Mouse (Mus musculus): ENCODE data around the gene Gm45618. TPM values are rescaled to one million over a fixed set of nuclear protein-coding genes. Genes with fewer than 3 reads are reported as not detected.

The Gm45618 gene
- polyA plus RNA-seq, 1 experiment from 2014 or later, result not detected

DNA sequence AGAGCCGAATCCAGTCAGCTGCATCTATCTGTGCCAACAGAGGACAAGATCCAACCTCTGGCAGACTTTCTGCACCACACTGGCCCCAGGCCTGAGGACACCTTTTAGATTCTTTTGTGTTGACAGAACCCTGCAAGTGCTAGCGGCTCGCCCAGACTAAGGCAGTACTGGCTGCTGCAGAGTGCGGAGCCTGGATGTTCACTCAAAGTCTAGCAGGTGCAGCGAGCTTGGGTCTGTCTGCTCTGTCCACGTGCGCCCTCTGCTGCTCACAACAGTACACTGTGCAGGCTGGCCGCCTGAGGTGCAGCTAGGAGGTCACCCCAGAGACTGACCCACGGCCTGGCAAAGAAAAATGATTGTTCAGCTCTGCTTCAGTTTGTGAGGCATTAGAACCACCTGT, 22.8 kb downstream of the Gm45618 start:
- H3K36me3 ChIP-seq (ENCODE audit: control insufficient read depth, insufficient read depth, low read length), result no peaks in the 10 kb centered on the region
- no peak overlapping the region for H3K9ac ChIP-seq (ENCODE audit: low read depth, low read length)
- ATAC-seq (ENCODE audit: low FRiP score) (peak; percentile 52), DNase-seq (ENCODE audit: low spot score) (peak; percentile 87)
- H3K4me3 ChIP-seq (ENCODE audit: low read depth, low read length), result no peak overlapping the region
- no peaks in the 10 kb centered on the region for H3K9me3 ChIP-seq (ENCODE audit: control insufficient read depth, low read length)
- no peak overlapping the region for H3K27ac ChIP-seq (ENCODE audit: low read depth, low read length)
- H3K4me2 ChIP-seq (replicated peaks; ENCODE audit: low read depth, low read length), result no peak overlapping the region
- WGBS, result 9% methylated on average over 9 of the region's 9 CpGs
- H3K4me1 ChIP-seq (replicated peaks; ENCODE audit: control insufficient read depth, insufficient read depth, low read length), result peaks cover 7% of the 10 kb centered on the region; the same call in 1 of the 2 replicates
- H3K27me3 ChIP-seq (ENCODE audit: control insufficient read depth, insufficient read depth, low read length), result peaks cover 18% of the 10 kb centered on the region; the same call in 1 of the 2 replicates

DNA sequence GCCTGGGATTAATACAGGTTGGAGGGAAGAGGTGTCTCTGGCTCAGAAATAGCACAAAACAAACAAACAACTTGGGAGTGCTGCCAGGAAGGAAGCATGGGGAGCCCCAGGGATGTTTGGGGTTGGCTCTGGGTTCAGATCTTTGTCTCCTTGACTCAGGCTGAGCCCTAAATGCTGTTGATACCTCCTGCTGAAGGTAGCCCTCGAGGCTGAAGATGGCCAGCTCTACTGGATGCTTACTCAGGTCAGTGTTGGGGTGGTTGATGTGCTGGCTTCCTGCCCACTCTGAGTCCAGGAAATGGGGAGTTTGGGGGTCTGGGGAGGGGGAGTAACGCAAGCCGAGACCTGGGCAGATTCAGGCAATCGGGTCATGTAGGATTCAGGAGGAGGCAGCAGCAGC, 23.8 kb downstream of the Gm45618 start:
- Histone ChIP-seq H3K27ac (ENCODE audit: low read depth, low read length) (no peak overlapping the region), H3K4me3 (ENCODE audit: low read depth, low read length) (no peak overlapping the region), H3K9ac (ENCODE audit: low read depth, low read length) (no peak overlapping the region), H3K36me3 (ENCODE audit: control insufficient read depth, insufficient read depth, low read length) (no peaks in the 10 kb centered on the region), H3K27me3 (ENCODE audit: control insufficient read depth, insufficient read depth, low read length) (peaks cover 18% of the 10 kb centered on the region; the same call in 1 of the 2 replicates), H3K4me2 (replicated peaks; ENCODE audit: low read depth, low read length) (no peak overlapping the region), H3K9me3 (ENCODE audit: control insufficient read depth, low read length) (no peaks in the 10 kb centered on the region), H3K4me1 (replicated peaks; ENCODE audit: control insufficient read depth, insufficient read depth, low read length) (peaks cover 16% of the 10 kb centered on the region)
- ATAC-seq (ENCODE audit: low FRiP score), result no peak
- DNase-seq (ENCODE audit: low spot score), result no peak
- WGBS, result 83% methylated on average over 4 of the region's 4 CpGs

DNA sequence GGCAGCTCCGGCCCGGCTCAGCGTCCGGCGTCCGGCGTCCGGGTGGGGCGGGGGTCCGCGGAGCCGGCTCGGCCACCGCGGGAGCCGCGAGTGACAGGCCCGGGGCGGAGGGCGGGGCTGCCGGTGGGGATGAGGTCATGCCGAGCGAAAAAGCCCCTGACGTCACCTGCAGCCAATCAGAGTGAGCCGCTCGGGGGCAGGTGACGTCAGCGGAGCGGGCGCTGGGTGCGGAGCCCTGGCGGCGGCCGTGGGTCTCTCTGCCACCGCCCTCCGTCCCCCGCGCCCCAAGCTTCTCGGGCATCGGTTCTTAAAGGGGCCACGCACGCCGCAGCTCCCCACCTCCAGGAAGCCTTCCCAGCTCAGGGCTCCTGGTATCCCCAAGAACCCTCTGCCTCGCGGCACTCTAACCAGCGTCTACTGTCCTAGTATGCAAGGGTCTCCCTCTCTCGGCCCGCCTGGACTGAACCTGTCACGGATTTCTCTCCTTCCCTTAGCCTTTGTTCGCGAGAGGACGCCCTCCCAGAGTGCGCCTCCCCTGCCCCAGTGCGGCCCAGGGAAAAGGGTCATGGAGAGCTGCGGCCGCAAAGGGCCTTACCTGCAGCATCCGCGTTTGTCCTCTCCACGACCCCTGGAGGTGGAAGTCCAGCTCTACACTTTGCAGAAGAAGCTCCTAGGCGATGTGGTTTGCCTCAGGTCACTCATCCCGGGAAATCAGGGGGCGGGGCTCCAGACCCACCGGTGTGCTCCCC, 25.2 kb downstream of the Gm45618 start, which contains the start of gene Dusp8:
Gene Dusp8 (minus strand): TSS at position 661 of the 749 bp plus-strand sequence.
- H3K36me3 ChIP-seq (ENCODE audit: control insufficient read depth, insufficient read depth, low read length), result no peaks in the 10 kb centered on the region
- H3K4me2 ChIP-seq (replicated peaks; ENCODE audit: low read depth, low read length), result peak within 1 kb of the TSS; percentile 93
- H3K27ac ChIP-seq (ENCODE audit: low read depth, low read length), result peak within 1 kb of the TSS; percentile 86
- H3K9ac ChIP-seq (ENCODE audit: low read depth, low read length), result peak within 1 kb of the TSS; percentile 89
- H3K4me1 ChIP-seq (replicated peaks; ENCODE audit: control insufficient read depth, insufficient read depth, low read length), result peaks cover 18% of the 10 kb centered on the region
- under 1% methylated on average over 52 of the region's 63 CpGs for WGBS
- H3K9me3 ChIP-seq (ENCODE audit: control insufficient read depth, low read length), result no peaks in the 10 kb centered on the region
- peak; percentile 88 for ATAC-seq (ENCODE audit: low FRiP score)
- peak within 1 kb of the TSS; percentile 74 for H3K4me3 ChIP-seq (ENCODE audit: low read depth, low read length)
- peaks cover 18% of the 10 kb centered on the region; the same call in 1 of the 2 replicates for H3K27me3 ChIP-seq (ENCODE audit: control insufficient read depth, insufficient read depth, low read length)
- peak; percentile 96 for DNase-seq (ENCODE audit: low spot score)

GRCm38 (mm10) chr7:142094301-142095143, 26.0 kb downstream of the Gm45618 start:
- peaks cover 24% of the 10 kb centered on the region for H3K4me1 ChIP-seq (replicated peaks; ENCODE audit: control insufficient read depth, insufficient read depth, low read length)
- peak overlapping the region; percentile 86 for H3K27ac ChIP-seq (ENCODE audit: low read depth, low read length)

DNA sequence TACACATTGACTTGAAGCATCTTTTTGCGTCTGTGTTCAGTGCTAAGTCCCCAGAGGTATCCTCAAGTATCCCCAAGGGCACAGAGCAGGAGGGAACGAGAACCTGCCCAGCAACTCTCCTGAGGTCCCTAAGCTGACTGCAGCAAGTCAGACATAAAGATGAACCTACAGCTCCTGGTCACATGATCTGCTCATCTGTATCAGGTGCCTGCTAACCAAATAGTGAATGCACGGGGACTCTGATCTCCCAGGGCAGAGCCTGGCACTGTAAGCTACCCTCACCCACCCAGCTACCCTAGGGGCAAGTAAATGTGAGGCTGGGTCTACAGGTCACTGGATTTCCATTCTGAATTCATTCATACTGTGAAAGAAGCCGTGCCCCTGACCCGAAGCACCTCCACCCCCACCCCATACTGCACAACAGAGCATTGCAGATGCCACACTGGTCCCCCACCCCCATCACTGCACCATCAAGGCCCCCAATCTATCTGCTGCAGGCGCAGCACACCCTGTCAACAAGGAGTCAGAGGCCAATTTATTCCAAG, 26.8 kb downstream of the Gm45618 start:
- H3K4me2 ChIP-seq (replicated peaks; ENCODE audit: low read depth, low read length), result peak overlapping the region; percentile 93
- ATAC-seq (ENCODE audit: low FRiP score), result no peak
- H3K9me3 ChIP-seq (ENCODE audit: control insufficient read depth, low read length), result no peaks in the 10 kb centered on the region
- WGBS, result 27% methylated on average over 6 of the region's 6 CpGs
- H3K27ac ChIP-seq (ENCODE audit: low read depth, low read length), result peak overlapping the region; percentile 86; the same call in 1 of the 2 replicates
- peaks cover 29% of the 10 kb centered on the region for H3K4me1 ChIP-seq (replicated peaks; ENCODE audit: control insufficient read depth, insufficient read depth, low read length)
- H3K4me3 ChIP-seq (ENCODE audit: low read depth, low read length), result peak overlapping the region; percentile 74
- H3K9ac ChIP-seq (ENCODE audit: low read depth, low read length), result peak overlapping the region; percentile 89
- H3K36me3 ChIP-seq (ENCODE audit: control insufficient read depth, insufficient read depth, low read length), result no peaks in the 10 kb centered on the region
- peaks cover 18% of the 10 kb centered on the region; the same call in 1 of the 2 replicates for H3K27me3 ChIP-seq (ENCODE audit: control insufficient read depth, insufficient read depth, low read length)
- no peak for DNase-seq (ENCODE audit: low spot score)

More at GRCm38 (mm10) chr7:142094301-142095143, 26.0 kb downstream of the Gm45618 start:
- DNase-seq (ENCODE audit: low spot score) (peak; percentile 62), ATAC-seq (ENCODE audit: low FRiP score) (peak; percentile 43)
- WGBS, result 0% methylated on average over 72 of the region's 89 CpGs
- Histone ChIP-seq H3K4me2 (replicated peaks; ENCODE audit: low read depth, low read length) (peak overlapping the region; percentile 93), H3K27me3 (ENCODE audit: control insufficient read depth, insufficient read depth, low read length) (peaks cover 18% of the 10 kb centered on the region; the same call in 1 of the 2 replicates), H3K9me3 (ENCODE audit: control insufficient read depth, low read length) (no peaks in the 10 kb centered on the region), H3K9ac (ENCODE audit: low read depth, low read length) (peak overlapping the region; percentile 89), H3K4me3 (ENCODE audit: low read depth, low read length) (peak overlapping the region; percentile 74), H3K36me3 (ENCODE audit: control insufficient read depth, insufficient read depth, low read length) (no peaks in the 10 kb centered on the region)

GRCm38 (mm10) chr7:142092991-142093390, 27.5 kb downstream of the Gm45618 start:
- no peak for DNase-seq (ENCODE audit: low spot score)
- Histone ChIP-seq H3K9me3 (ENCODE audit: control insufficient read depth, low read length) (no peaks in the 10 kb centered on the region), H3K4me1 (replicated peaks; ENCODE audit: control insufficient read depth, insufficient read depth, low read length) (peaks cover 33% of the 10 kb centered on the region), H3K4me3 (ENCODE audit: low read depth, low read length) (peak overlapping the region; percentile 74), H3K27me3 (ENCODE audit: control insufficient read depth, insufficient read depth, low read length) (peaks cover 18% of the 10 kb centered on the region; the same call in 1 of the 2 replicates), H3K4me2 (replicated peaks; ENCODE audit: low read depth, low read length) (peak overlapping the region; percentile 93), H3K36me3 (ENCODE audit: control insufficient read depth, insufficient read depth, low read length) (no peaks in the 10 kb centered on the region), H3K27ac (ENCODE audit: low read depth, low read length) (0 out of 2 replicates have a peak overlapping the region, but pooled peaks have one; percentile 24), H3K9ac (ENCODE audit: low read depth, low read length) (peak overlapping the region; percentile 89; the same call in 1 of the 2 replicates)
- ATAC-seq (ENCODE audit: low FRiP score), result no peak
- 65% methylated on average over 1 of the region's 1 CpGs for WGBS

DNA sequence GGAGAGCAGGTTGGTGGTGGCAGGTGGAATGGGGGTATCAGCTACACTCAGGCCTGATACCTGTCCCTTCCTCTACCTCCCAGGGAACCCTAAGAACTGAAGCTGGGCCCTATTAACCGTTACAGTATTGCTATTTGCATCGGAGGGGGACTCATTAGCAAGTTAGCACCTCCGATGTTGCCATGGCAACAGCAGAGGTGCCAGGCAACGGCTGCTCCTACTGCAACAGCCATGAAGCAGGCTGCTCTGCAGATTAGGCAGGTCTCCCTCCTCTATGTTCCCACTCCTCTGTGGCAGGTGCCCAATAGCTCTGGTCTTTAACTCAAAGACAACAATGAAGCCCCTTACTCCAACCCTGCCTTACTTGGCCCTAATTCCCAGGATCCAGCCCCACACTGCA, 28.7 kb downstream of the Gm45618 start:
- DNase-seq (ENCODE audit: low spot score) (peak; percentile 54), ATAC-seq (ENCODE audit: low FRiP score) (no peak)
- peak overlapping the region; percentile 93 for H3K4me2 ChIP-seq (replicated peaks; ENCODE audit: low read depth, low read length)
- no peaks in the 10 kb centered on the region for H3K9me3 ChIP-seq (ENCODE audit: control insufficient read depth, low read length)
- H3K4me1 ChIP-seq (replicated peaks; ENCODE audit: control insufficient read depth, insufficient read depth, low read length), result peaks cover 33% of the 10 kb centered on the region
- H3K36me3 ChIP-seq (ENCODE audit: control insufficient read depth, insufficient read depth, low read length), result no peaks in the 10 kb centered on the region
- H3K27me3 ChIP-seq (ENCODE audit: control insufficient read depth, insufficient read depth, low read length), result peaks cover 12% of the 10 kb centered on the region; the same call in 1 of the 2 replicates
- H3K27ac ChIP-seq (ENCODE audit: low read depth, low read length), result 0 out of 2 replicates have a peak overlapping the region, but pooled peaks have one; percentile 24
- H3K4me3 ChIP-seq (ENCODE audit: low read depth, low read length), result peak overlapping the region; percentile 12; the same call in 1 of the 2 replicates
- peak overlapping the region; percentile 45 for H3K9ac ChIP-seq (ENCODE audit: low read depth, low read length)
- WGBS, result 5% methylated on average over 4 of the region's 4 CpGs

Data from hindbrain, embryonic 11.5 days (tissue).